Mouse (Mus musculus) lung, postnatal 36 days (tissue): ENCODE results near the gene Gm14525.
"Not testable (repeated sequence)": the region's sequence is repeated elsewhere in the genome, so short reads cannot be mapped to it uniquely, and the experiment has no call there.

Experiments used
- DNase-seq: peaks from one replicate; pipeline ENCODE4 v3.0.0; 2022; ENCODE audit warnings: mixed read lengths

Gm14525 gene

GRCm38 (mm10) chrX:26702538-26702937, at the start of gene Gm14525:
Gm14525 (minus strand) TSS chrX:26702638.
- DNase-seq: not testable (repeated sequence)
